Mouse (Mus musculus): ENCODE measurements around the gene Dazap1.

Dazap1 gene

GRCm38 (mm10) chr10:80323261-80324119 lies 62.2 kb downstream of the Dazap1 start:
- peak; percentile 71 to 77 for DNase-seq (ENCODE audit: low spot score in 2 of 2)

GRCm38 (mm10) chr10:80324120-80325037 lies 63.1 kb downstream of the Dazap1 start:
- peak in 1 of 2 experiments; percentile 45 for DNase-seq (ENCODE audit: low spot score in 2 of 2)

- peak in 1 of 2 experiments; percentile 52 for DNase-seq (ENCODE audit: low spot score in 2 of 2)
Measured at GRCm38 (mm10) chr10:80325045-80325444, 63.8 kb downstream of the Dazap1 start.

- DNase-seq (ENCODE audit: low spot score in 2 of 2) = peak; percentile 98
Measured at GRCm38 (mm10) chr10:80329273-80330081, 68.2 kb downstream of the Dazap1 start, which contains the start of the genes Pcsk4 and Reep6. Gene Pcsk4, minus strand, starts transcription at chr10:80329498. Gene Reep6, plus strand, starts transcription at chr10:80329953.

- no peak for DNase-seq (ENCODE audit: low spot score in 2 of 2)
Measured at GRCm38 (mm10) chr10:80330084-80330483, 68.8 kb downstream of the Dazap1 start.

GRCm38 (mm10) chr10:80330888-80331287 lies 69.6 kb downstream of the Dazap1 start:
- no peak for DNase-seq (ENCODE audit: low spot score in 2 of 2)

GRCm38 (mm10) chr10:80331636-80332524 lies 70.6 kb downstream of the Dazap1 start:
- no peak for DNase-seq (ENCODE audit: low spot score in 2 of 2)

GRCm38 (mm10) chr10:80332525-80332989 lies 71.3 kb downstream of the Dazap1 start:
- no peak for DNase-seq (ENCODE audit: low spot score in 2 of 2)

GRCm38 (mm10) chr10:80336263-80336662 lies 75.0 kb downstream of the Dazap1 start:
- DNase-seq (ENCODE audit: low spot score in 2 of 2) = no peak
